Mouse (Mus musculus): ENCODE results near the gene Il17d. TPM values are rescaled to one million over a fixed set of nuclear protein-coding genes. Genes with fewer than 3 reads are reported as not detected.
A peak's percentile ranks its signal among the peaks of the same experiment; 100 is the strongest.

Il17d gene
- total and polyA plus RNA-seq, 3 experiments = 0.08 TPM; not detected in 2

DNA sequence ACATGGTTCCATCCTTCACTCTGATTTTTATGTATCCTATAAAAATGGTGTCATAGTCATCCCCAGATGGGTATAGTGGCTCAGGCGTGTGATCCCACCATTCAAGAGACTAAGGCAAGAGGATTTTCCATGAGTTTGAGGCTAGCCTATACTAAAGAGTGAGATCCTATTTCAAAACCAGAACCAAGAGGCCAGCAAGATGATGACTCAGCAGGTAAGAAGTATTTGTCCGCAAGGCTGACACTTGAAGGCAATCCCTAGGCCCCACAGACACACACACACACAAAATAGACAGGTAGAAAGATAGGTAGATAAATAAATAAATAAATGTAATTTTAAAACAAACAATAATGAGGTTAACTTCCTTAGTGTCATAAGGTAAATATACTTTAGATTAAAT lies 42.3 kb upstream of the Il17d start:
- in situ Hi-C loops (cut with MboI; ENCODE audit: low pct_ligation_motif_present, low pct_unique_long_range_greater_than_20kb, low sequenced_read_pairs) = no loop called here
- Histone ChIP-seq H3K36me3 (replicated peaks in 1 of 2; ENCODE audit: control insufficient read depth in 1 of 2, insufficient read depth in 1 of 2, low read length in 1 of 2) (peaks cover 0 to 2% of the 10 kb centered on the region in 2 experiments), H3K4me3 (replicated peaks in 1 of 3; ENCODE audit: low read depth in 2 of 3, low read length in 2 of 3, poor library complexity in 1 of 3) (no peak overlapping the region), H3K4me1 (ENCODE audit: control insufficient read depth in 1 of 2, insufficient read depth in 2 of 2) (peaks cover 0 to 24% of the 10 kb centered on the region in 2 experiments; a peak in 2 of 4 replicates), H3K79me2 (replicated peaks; ENCODE audit: control insufficient read depth, extremely low read depth, insufficient read depth, poor library complexity, severe bottlenecking) (no peaks in the 10 kb centered on the region), H3K27ac (ENCODE audit: insufficient read depth, low read depth) (no peak overlapping the region), H3K4me2 (ENCODE audit: insufficient read depth, low read depth, poor library complexity, severe bottlenecking) (no peak overlapping the region), H3K9me3 (replicated peaks; ENCODE audit: low read length) (no peaks in the 10 kb centered on the region), H3K9ac (ENCODE audit: insufficient read depth, low read depth) (no peak overlapping the region), H3K27me3 (replicated peaks) (no peaks in the 10 kb centered on the region)
- dilution Hi-C loops (cut with MboI; ENCODE audit: extremely low pct_ligation_motif_present, extremely low pct_unique_long_range_greater_than_20kb, low sequenced_read_pairs) = no loop called here
- DNase-seq (ENCODE audit: extremely low read depth) = no peak
- TF ChIP-seq ELF1 (IDR thresholded peaks at IDR 0.05; ENCODE audit: low read depth, low read length) (no peak), USF2 (conservative IDR thresholded peaks at IDR 0.05; ENCODE audit: low read depth, low read length) (no peak), MAZ (IDR thresholded peaks at IDR 0.05; ENCODE audit: low read depth, low read length) (no peak), MAFK (IDR thresholded peaks at IDR 0.05; ENCODE audit: insufficient replicate concordance, low read length) (peak; percentile 71; the same call in 1 of the 2 replicates)

DNA sequence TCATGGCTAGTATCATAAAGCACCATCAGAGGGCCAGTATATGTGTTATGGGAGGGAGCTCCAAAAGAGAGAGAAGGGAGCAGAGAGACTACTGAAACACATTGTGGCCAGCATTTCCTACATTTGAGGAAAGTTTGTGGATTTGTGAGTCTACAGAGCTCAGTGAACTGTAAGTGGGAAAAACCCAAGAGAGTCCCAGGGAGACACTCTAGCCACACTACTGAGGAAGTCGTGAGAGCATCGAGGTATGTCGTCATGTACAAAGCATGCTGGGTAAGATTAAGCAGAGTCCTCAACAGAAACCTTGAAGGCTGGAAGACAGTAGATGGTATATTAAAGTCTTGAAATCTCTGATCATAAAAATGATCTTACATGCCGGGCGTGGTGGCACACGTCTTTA lies 40.4 kb upstream of the Il17d start:
- in situ Hi-C loops (cut with MboI; ENCODE audit: low pct_ligation_motif_present, low pct_unique_long_range_greater_than_20kb, low sequenced_read_pairs) = no loop called here
- TF ChIP-seq RCOR1 (conservative IDR thresholded peaks at IDR 0.05; ENCODE audit: low read depth, low read length) = 0 out of 2 replicates have a peak, but pooled peaks have one; percentile 39
- no peak for TF ChIP-seq PAX5 (IDR thresholded peaks at IDR 0.05; ENCODE audit: low read length)
- TF ChIP-seq HCFC1 (IDR thresholded peaks at IDR 0.05; ENCODE audit: low read depth, low read length) = peak; percentile 51
- peak; percentile 47; the same call in 1 of the 2 replicates for TF ChIP-seq JUND (conservative IDR thresholded peaks at IDR 0.05; ENCODE audit: low read depth, low read length)
- TF ChIP-seq EP300 (IDR thresholded peaks at IDR 0.05; ENCODE audit: low read length) = peak; percentile 81
- TF ChIP-seq ETS1 (conservative IDR thresholded peaks at IDR 0.05; ENCODE audit: low read depth, low read length) = peak; percentile 61
- 0 out of 2 replicates have a peak, but pooled peaks have one; percentile 62 for TF ChIP-seq MYC (IDR thresholded peaks at IDR 0.05; ENCODE audit: low read depth, low read length)
- TF ChIP-seq POLR2AphosphoS2 (IDR thresholded peaks at IDR 0.05; ENCODE audit: low read depth, low read length) = no peak
- no peak for TF ChIP-seq CHD1 (IDR thresholded peaks at IDR 0.05; ENCODE audit: low read depth, low read length)
- 0 out of 2 replicates have a peak, but pooled peaks have one; percentile 44 for TF ChIP-seq MAFK (IDR thresholded peaks at IDR 0.05; ENCODE audit: insufficient replicate concordance, low read length)
- TF ChIP-seq TCF12 (IDR thresholded peaks at IDR 0.05; ENCODE audit: low read depth, low read length) = peak; percentile 37; the same call in 1 of the 2 replicates
- no peak for TF ChIP-seq ZC3H11A (IDR thresholded peaks at IDR 0.05; ENCODE audit: low read depth, low read length)
- TF ChIP-seq MAZ (IDR thresholded peaks at IDR 0.05; ENCODE audit: low read depth, low read length) = no peak
- TF ChIP-seq CHD2 (IDR thresholded peaks at IDR 0.05; ENCODE audit: low read length) = no peak
- TF ChIP-seq ZMIZ1 (IDR thresholded peaks at IDR 0.05; ENCODE audit: low read depth, low read length) = no peak
- peak; percentile 70 for TF ChIP-seq MAX (IDR thresholded peaks at IDR 0.05; ENCODE audit: low read length)
- TF ChIP-seq USF2 (conservative IDR thresholded peaks at IDR 0.05; ENCODE audit: low read depth, low read length) = no peak
- no peak for TF ChIP-seq USF1 (IDR thresholded peaks at IDR 0.05; ENCODE audit: low read depth, low read length)
- TF ChIP-seq KAT2A (IDR thresholded peaks at IDR 0.05; ENCODE audit: insufficient replicate concordance, low read length) = no peak
- no peak for TF ChIP-seq MXI1 (IDR thresholded peaks at IDR 0.05; ENCODE audit: low read depth, low read length)
- TF ChIP-seq SMC3 (IDR thresholded peaks at IDR 0.05; ENCODE audit: low read depth, low read length) = no peak
- no peak for TF ChIP-seq E2F4 (IDR thresholded peaks at IDR 0.05; ENCODE audit: insufficient replicate concordance, low read depth, low read length)
- peak; percentile 60 for TF ChIP-seq ELF1 (IDR thresholded peaks at IDR 0.05; ENCODE audit: low read depth, low read length)
- TF ChIP-seq TBP (conservative IDR thresholded peaks at IDR 0.05; ENCODE audit: low read depth, low read length) = 0 out of 2 replicates have a peak, but pooled peaks have one; percentile 27
- no peak for TF ChIP-seq BHLHE40 (IDR thresholded peaks at IDR 0.05; ENCODE audit: low read depth, low read length)
- TF ChIP-seq SIN3A (IDR thresholded peaks at IDR 0.05; ENCODE audit: low read length) = no peak
- no peak for TF ChIP-seq CTCF (conservative IDR thresholded peaks at IDR 0.05 in 1 of 2, IDR thresholded peaks at IDR 0.05 in 1 of 2; ENCODE audit: low read depth in 2 of 2, low read length in 2 of 2)
- no peak for TF ChIP-seq ZKSCAN1 (IDR thresholded peaks at IDR 0.05; ENCODE audit: borderline replicate concordance, low read depth, low read length)
- 0 out of 2 replicates have a peak, but pooled peaks have one; percentile 44 for TF ChIP-seq MEF2A (IDR thresholded peaks at IDR 0.05; ENCODE audit: borderline replicate concordance, low read depth, low read length)
- no peak for TF ChIP-seq NELFE (IDR thresholded peaks at IDR 0.05; ENCODE audit: low read depth, low read length)
- TF ChIP-seq RAD21 (IDR thresholded peaks at IDR 0.05; ENCODE audit: low read depth, low read length) = no peak; the same call in 1 of the 2 replicates
- no peak for TF ChIP-seq UBTF (IDR thresholded peaks at IDR 0.05; ENCODE audit: low read depth, low read length)

More for the DNA sequence above, 40.4 kb upstream of the Il17d start:
- no peaks in the 10 kb centered on the region for H3K27me3 ChIP-seq (replicated peaks)
- no peaks in the 10 kb centered on the region for H3K9me3 ChIP-seq (replicated peaks; ENCODE audit: low read length)
- peaks cover 0 to 3% of the 10 kb centered on the region in 2 experiments for H3K36me3 ChIP-seq (replicated peaks in 1 of 2; ENCODE audit: control insufficient read depth in 1 of 2, insufficient read depth in 1 of 2, low read length in 1 of 2)
- H3K27ac ChIP-seq (ENCODE audit: insufficient read depth, low read depth) = no peak overlapping the region
- dilution Hi-C loops (cut with MboI; ENCODE audit: extremely low pct_ligation_motif_present, extremely low pct_unique_long_range_greater_than_20kb, low sequenced_read_pairs) = no loop called here
- peaks cover 0 to 24% of the 10 kb centered on the region in 2 experiments; a peak in 3 of 4 replicates for H3K4me1 ChIP-seq (ENCODE audit: control insufficient read depth in 1 of 2, insufficient read depth in 2 of 2)
- H3K9ac ChIP-seq (ENCODE audit: insufficient read depth, low read depth) = no peak overlapping the region
- peak; percentile 77 for DNase-seq (ENCODE audit: extremely low read depth)
- H3K4me2 ChIP-seq (ENCODE audit: insufficient read depth, low read depth, poor library complexity, severe bottlenecking) = peak overlapping the region; percentile 45
- H3K4me3 ChIP-seq (replicated peaks in 1 of 3; ENCODE audit: low read depth in 2 of 3, low read length in 2 of 3, poor library complexity in 1 of 3) = no peak overlapping the region
- H3K79me2 ChIP-seq (replicated peaks; ENCODE audit: control insufficient read depth, extremely low read depth, insufficient read depth, poor library complexity, severe bottlenecking) = no peaks in the 10 kb centered on the region

All from CH12.LX (cell line).